Mouse (Mus musculus) T-cell, adult 2 months (primary cell): ENCODE data around the gene Lypd3.
"Not testable (repeated sequence)": the region's sequence is repeated elsewhere in the genome, so short reads cannot be mapped to it uniquely, and the experiment has no call there.

Source experiments
- DNase-seq: peaks from one replicate; pipeline ENCODE4 v3.0.0; 2022; ENCODE audit warnings: low spot score

Lypd3 gene

GRCm38 (mm10) chr7:24662575-24662974 is 26.2 kb downstream of the Lypd3 start:
- DNase-seq: peak; percentile 77

- no peak for DNase-seq
These were observed 28.0 kb downstream of the Lypd3 start for GRCm38 (mm10) chr7:24664301-24664700.

- no peak for DNase-seq
These were observed 28.6 kb downstream of the Lypd3 start for GRCm38 (mm10) chr7:24664959-24665358.

- no peak for DNase-seq
These were observed 35.6 kb downstream of the Lypd3 start for GRCm38 (mm10) chr7:24671944-24672439.

GRCm38 (mm10) chr7:24676575-24676974 is 40.2 kb downstream of the Lypd3 start, which contains the start of gene Tex101:
Tex101 (minus strand) TSS chr7:24676675.
- DNase-seq: no peak

- DNase-seq: peak; percentile 35
These were observed 47.8 kb downstream of the Lypd3 start for GRCm38 (mm10) chr7:24684121-24684520.

- DNase-seq: not testable (repeated sequence)
These were observed 51.2 kb downstream of the Lypd3 start for GRCm38 (mm10) chr7:24687519-24687918.
